Mouse (Mus musculus) thymus, adult 2 months (tissue): ENCODE data around the gene Cdkl3.

Source experiments
- CTCF ChIP-seq: fragments of 200-500 bp; IDR thresholded peaks from 2 replicates; pipeline ENCODE4 v1.5.1; 2012; ENCODE audit warnings: mild to moderate bottlenecking, control low read depth, low read length, moderate library complexity, borderline replicate concordance; ENCODE audit not compliant: control insufficient read depth, poor library complexity, insufficient read depth; ENCODE audit errors: extremely low read depth
- POLR2A ChIP-seq: fragments of 200-500 bp; IDR thresholded peaks from 2 replicates; pipeline ENCODE4 v1.6.1; 2012; ENCODE audit warnings: mild to moderate bottlenecking, low read length, control low read depth, moderate library complexity; ENCODE audit not compliant: control insufficient read depth, poor library complexity, insufficient read depth; ENCODE audit errors: extremely low read depth

- TF ChIP-seq POLR2A (no peak), CTCF (no peak)
Observed at GRCm38 (mm10) chr11:52053371-52053770, 49.4 kb downstream of the Cdkl3 start.
